Mouse (Mus musculus) heart, postnatal 10 days (tissue): Measurements from ENCODE around the gene Lrrfip1. TPM values are rescaled to one million over a fixed set of nuclear protein-coding genes. Genes with fewer than 3 reads are reported as not detected.

ENCODE experiments used
- DNase-seq, 2 experiments: peaks; one replicate each; pipeline ENCODE4 v3.0.0; 2021
- intact Hi-C: fragments of 180-260 bp; cut with DNase I; formaldehyde crosslinking; loops from one replicate; pipeline ENCODE4 v1.15.1; 2025
- total RNA-seq, 2 experiments: library from RNA; stranded (reverse); gene quantifications; 2 replicates each; pipeline ENCODE4 v1.2.3; 2021

Gene Lrrfip1
- total RNA-seq, 2 experiments from 2014 or later, result 172 to 186 TPM

GRCm38 (mm10) chr1:90997136-90997535 is 1.4 kb upstream of the Lrrfip1 start:
- intact Hi-C loops, result loop anchor here (2.0 kb wide), 1 partner anchor 14 kb away; no protein-coding TSS in a partner anchor
- DNase-seq, result no peak

DNA sequence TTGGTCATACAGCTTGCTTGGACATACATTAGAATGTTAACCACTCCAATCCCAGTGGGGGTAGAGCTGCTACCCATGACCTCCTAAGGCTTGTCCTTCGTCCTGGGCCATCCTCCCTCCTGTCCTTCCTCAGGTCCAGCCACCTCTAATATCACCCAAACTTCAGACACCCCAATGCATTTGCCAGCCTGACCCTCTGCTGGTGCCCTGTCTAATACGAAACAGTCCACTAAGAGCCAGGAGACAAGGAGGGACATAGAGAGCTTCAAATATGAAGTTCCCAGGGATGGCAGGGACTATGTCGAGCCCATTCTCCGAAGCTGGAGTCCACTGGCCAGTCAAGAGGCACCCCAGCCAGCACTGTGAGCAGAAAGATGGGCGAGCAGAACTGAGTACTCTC is 896 bp upstream of the Lrrfip1 start:
- intact Hi-C loops, result loop anchor here (2.0 kb wide), 1 partner anchor 15 kb away; no protein-coding TSS in a partner anchor
- DNase-seq, result no peak

DNA sequence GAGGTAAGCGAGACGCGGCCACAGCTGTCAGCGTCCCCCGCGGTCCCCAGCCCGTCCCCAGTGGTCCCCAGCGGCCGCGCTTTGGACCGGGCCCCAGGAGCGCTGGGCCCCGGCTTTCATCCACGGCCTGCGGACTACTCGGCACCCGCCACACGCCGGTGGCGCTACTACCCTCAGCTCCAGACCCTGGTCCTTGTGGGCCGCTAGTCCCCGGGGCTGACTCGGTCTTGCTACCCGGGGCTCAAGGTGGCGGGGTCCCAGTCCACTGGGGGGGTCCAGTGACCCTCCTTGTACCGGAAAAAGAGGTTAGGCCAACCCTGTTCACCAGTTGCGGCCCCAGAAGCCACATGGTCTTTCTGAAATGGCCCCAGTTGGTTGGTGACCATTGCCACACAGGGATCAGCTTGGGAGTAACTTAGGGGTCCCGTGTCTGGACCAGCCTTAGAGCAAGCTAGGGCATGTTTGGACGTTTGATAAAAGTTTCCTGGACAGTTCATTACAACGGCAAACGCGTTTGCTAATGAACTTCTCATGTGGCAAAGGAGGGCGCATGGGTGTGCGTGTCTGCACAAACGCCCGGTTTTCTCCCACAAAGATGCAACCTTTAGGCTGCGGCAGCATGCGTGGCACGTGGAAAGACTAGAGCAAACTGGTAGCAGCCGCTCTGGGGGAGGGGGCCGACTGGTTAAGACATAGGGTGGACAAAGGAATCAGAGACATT is 514 bp downstream of the Lrrfip1 start:
- intact Hi-C loops, result no loop called here
- peak in 1 of 2 experiments; percentile 50 for DNase-seq

DNA sequence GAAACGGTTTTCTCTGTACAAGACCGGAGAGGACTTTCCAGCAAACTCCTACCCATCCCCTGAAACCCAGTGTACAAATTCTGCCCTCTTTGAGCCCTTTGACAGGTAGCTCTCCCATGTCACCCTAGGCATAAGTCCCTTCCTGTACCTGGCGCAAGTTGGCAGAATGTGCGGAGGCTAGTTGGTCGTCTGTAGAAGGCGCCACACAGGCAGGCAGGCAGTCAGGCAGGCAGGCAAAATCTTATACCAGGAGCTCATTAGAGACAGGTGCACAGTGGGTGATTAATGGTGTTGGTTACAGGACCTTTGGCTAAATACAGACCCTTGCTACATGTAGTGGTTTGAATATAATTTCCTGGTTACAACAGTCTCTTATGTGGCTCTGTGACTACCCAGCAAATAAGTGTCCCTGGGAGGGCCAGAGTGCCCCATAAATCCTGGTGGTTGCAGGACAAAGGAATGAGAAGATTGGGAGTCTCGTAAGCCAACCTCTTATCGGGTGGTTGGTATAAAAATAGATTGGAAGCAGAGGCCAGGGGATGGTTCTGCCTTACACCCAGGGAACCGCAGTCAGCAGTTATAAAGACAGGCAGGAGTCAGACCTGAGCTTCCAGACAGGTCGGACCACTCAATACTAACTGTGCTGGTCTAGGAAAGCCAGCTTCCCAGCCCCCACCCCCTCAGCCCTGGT is 1.5 kb downstream of the Lrrfip1 start:
- intact Hi-C loops, result loop anchor here (1.0 to 5.0 kb wide), 2 partner anchors 15 to 52 kb away; no protein-coding TSS in a partner anchor
- DNase-seq, result peak; percentile 69 to 75

GRCm38 (mm10) chr1:91001101-91001500 is 2.6 kb downstream of the Lrrfip1 start:
- peak in 1 of 2 experiments; percentile 18 for DNase-seq
- intact Hi-C loops, result loop anchor here (5.0 kb wide), 1 partner anchor 51 kb away; no protein-coding TSS in a partner anchor

DNA sequence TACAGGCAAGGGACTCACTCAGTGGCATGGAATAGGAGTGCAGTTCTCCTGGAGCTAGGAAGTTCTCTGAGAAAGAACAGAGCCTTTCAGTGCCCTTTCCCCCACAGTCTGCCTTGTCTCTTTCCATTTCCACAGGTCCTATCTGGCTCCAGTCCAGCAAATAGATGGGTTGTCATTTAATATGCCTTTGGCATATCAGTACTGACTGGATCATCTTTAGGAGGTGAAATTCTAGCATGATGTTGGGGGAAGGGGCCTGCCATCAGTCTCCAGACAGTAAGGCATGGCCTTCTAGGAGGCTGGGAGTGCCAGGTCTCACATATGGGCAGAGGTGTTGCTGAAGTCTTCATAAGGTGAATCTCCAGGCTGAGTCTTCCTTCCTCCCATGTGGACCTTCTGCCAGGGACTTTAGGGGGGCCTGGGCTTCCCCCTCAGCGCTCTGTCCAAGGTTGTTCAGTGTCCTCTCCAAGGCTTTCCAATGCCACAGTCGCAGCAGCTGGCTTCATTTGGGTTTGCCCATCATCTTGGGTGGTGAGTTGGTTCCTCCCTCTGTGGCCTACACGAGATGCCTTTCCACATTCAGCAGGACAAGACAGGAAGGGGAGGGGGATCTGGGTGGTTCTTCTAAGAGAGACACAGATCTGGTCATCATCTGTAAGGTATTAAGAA is 3.5 kb downstream of the Lrrfip1 start:
- intact Hi-C loops, result loop anchor here (5.0 kb wide), 1 partner anchor 50 kb away; no protein-coding TSS in a partner anchor
- peak; percentile 24 to 32 for DNase-seq

DNA sequence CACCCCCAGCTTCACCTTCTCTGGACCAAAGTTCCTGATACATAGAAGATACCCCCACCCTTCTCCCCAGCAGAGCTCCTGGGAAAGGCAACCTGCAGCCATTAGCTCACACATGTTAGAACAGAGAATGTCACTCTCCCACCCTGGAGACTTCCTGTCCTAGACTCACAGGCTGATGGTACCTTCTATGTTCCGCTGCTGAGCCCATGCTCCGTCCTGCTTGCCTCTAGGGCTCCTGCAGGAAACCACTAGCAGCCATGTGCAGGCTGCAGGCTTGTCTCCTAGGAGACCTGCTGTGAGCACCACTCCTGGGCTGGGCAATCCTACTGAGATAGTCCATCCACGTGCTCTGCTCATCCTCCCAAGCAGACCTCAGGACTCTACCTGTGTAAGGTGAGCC is 4.1 kb downstream of the Lrrfip1 start:
- no peak for DNase-seq
- intact Hi-C loops, result loop anchor here (5.0 kb wide), 1 partner anchor 50 kb away; no protein-coding TSS in a partner anchor

DNA sequence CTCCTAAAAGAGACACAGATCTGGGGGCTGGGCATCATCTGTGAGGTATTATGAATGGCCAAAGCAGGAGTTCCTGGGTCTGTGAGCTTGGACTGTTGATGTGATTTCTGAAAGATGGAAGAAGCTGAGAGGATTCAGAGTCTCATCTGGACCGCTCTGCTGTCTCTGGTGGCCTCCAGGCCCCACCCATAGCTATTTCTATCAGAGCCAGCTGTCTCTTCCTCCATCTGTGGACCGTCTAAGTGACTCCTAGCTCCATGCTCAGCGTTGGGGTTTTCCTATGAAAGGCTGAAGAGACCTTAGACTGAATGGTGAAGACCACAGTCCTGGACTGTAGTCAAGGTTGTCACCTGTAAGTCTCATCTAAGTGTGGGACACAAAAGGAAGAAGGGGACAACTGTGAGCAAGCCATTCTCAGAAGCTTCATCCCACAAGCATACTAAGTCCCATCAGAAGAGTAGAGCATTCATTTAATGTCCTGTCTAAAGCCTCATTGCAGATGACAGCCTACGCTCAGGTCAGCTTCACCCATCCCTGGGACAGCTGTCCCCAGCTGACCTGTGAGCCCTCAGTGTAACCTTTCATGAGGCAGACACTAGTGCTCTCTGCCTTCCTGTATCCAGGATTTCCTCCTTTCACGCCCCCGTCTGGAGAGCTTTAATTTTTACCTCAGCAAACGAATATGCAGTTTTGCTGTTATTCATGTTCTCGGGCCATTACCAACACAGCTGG is 5.2 kb downstream of the Lrrfip1 start:
- peak in 1 of 2 experiments; percentile 27 for DNase-seq

GRCm38 (mm10) chr1:91006037-91006436 is 7.5 kb downstream of the Lrrfip1 start:
- intact Hi-C loops, result no loop called here
- no peak for DNase-seq

More for the DNA sequence above, 5.2 kb downstream of the Lrrfip1 start:
- intact Hi-C loops, result loop anchor here (5.0 kb wide), 1 partner anchor 49 kb away; no protein-coding TSS in a partner anchor

DNA sequence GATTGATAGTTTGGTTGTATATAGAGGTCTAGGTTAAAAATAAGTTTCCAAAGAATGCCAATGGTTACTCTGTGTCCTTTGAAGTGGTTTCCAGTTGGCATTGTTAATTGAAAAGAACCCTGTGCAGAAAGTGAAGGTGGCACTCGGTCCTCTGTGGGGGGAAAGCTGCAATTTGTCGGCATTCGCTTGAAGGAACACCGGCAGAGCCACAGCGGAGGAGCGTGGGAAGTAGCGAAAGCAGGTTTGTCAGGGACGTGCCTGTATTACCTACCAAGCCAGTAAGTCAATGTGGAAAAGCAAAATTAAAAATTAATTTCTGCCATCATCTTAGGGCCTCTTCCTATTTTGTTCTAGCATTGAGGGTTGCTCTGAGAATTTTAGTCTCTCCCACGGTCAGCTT is 8.2 kb downstream of the Lrrfip1 start:
- intact Hi-C loops, result no loop called here
- DNase-seq, result no peak

GRCm38 (mm10) chr1:91008147-91008682 is 9.7 kb downstream of the Lrrfip1 start:
- intact Hi-C loops, result no loop called here
- no peak for DNase-seq

DNA sequence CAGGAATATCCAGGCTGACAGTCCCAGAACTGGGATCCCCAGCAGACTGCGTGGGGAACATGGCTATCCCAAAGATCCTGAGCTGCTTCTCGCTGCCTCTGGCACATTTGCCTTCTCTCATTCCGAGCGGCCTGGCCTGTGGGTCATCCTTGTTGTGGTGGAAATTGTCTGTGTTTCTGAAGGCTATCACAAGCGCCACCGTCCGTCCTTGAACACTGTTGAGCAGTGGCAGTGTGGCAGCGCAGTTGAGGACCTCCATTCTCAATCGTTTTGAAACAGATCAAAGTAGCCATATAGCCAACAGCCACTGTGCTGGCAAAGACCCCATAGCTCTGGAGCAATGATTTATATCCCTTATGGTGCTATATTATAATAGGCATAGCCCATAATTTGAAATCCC is 10.2 kb downstream of the Lrrfip1 start:
- intact Hi-C loops, result no loop called here
- DNase-seq, result no peak

GRCm38 (mm10) chr1:91009266-91009665 is 10.7 kb downstream of the Lrrfip1 start:
- intact Hi-C loops, result no loop called here
- no peak for DNase-seq

- no peak for DNase-seq
- intact Hi-C loops, result no loop called here
These were observed 11.7 kb downstream of the Lrrfip1 start for GRCm38 (mm10) chr1:91010216-91010615.

- intact Hi-C loops, result no loop called here
- DNase-seq, result no peak
These were observed 12.2 kb downstream of the Lrrfip1 start for GRCm38 (mm10) chr1:91010716-91011115.

DNA sequence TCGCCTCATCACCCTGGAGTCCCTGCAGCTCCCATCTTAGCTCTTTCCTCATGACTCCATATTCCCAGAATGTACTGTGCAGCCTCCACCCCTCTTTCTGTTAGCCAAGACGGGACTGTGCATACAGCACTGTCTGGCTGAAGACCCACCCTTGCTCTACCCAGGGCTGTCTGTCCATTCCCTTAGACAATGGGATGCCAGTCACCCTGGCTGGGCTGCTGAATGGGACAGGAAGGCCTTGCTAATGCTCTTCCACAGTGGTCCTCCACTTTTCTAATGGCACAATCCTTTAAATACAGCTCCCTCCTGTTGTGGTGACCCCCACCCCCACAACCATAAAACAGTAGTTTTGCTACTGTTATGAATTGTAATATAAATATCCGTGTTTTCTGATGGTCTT is 12.8 kb downstream of the Lrrfip1 start:
- no peak for DNase-seq
- intact Hi-C loops, result no loop called here

DNA sequence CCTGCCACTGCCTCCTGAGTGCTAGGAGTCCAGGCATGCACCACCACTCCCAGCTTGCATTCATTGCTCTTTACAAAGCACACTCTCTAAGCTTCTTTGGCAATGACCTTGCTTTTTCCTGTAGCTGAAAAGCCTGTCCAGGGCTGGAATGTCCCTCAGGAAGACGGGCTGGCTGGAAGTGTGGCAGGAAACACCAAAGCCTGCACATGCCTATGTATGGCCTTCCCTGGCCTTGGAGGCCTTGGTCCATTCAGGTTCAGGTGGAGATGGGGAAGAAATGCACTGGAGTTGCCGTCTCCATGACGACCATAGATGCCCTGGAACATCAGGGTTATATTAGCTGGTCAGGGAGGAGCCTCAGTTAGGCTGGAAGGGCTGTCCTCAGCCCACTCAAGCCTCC is 15.3 kb downstream of the Lrrfip1 start:
- peak; percentile 67 to 71 for DNase-seq
- intact Hi-C loops, result no loop called here

GRCm38 (mm10) chr1:91015571-91015970 is 17.0 kb downstream of the Lrrfip1 start:
- intact Hi-C loops, result loop anchor here (1.0 to 5.0 kb wide), 2 partner anchors 15 to 43 kb away; no protein-coding TSS in a partner anchor
- DNase-seq, result peak; percentile 89 to 92

- intact Hi-C loops, result loop anchor here (5.0 kb wide), 1 partner anchor 45 kb away; no protein-coding TSS in a partner anchor
These were observed 18.7 kb downstream of the Lrrfip1 start for GRCm38 (mm10) chr1:91017111-91017758.

More at GRCm38 (mm10) chr1:91017111-91017758, 18.7 kb downstream of the Lrrfip1 start:
- DNase-seq, result peak; percentile 81 to 84
